Mouse (Mus musculus): ENCODE results near the gene Kif1bp.
"Not testable (repeated sequence)": the region's sequence is repeated elsewhere in the genome, so short reads cannot be mapped to it uniquely, and the experiment has no call there.

Kif1bp gene

DNA sequence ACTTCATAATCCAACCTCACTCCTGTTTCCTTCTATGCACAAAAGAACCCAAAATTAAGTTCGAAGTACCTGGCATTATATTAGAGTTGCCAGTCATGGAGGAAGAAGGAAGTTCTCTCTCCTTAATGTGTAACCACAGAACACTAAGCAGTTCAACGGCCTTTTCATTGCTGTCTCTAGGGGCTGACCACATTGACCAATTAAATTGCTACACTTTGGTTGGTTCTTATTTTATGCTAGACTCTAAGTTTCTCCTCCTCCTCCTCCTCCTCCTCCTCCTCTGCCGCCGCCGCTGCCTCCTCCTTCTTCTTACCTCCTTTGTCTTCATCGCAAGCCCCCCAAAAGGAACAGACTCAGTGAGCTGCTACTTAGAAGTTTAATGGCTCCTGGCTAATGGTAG is 66.7 kb downstream of the Kif1bp start:
- no peak for DNase-seq (ENCODE audit: low read depth, low spot score)

DNA sequence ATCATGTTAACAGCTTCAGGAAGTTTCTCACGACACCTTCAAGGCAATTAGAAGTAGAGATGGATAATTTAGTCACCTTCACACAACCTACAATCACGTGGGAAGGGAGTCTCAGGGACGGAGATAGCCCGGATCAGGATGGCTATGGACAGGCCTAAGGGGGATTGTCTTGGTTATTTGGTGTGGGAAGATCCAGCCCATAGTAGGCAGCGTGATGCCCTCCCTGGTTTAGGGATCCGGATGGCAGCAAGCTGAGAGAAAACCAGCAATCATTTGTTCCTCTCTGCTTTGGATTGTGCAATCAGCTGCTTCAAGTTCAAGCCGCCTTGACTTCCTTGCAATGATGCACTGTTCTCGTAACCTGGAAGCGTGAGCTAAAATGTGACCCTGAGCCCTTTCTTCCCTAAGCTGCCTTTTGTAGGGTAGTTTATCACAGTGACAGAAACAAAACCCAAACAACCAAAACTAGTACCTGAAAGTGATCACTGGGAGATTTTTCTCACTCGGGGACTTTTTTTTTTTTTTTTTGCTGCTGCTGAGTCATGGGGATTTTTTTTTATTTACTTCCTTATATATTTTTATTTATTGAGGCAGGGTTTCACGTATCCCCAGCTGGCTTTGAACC is 69.1 kb downstream of the Kif1bp start:
- no peak for DNase-seq (ENCODE audit: low read depth, low spot score)

DNA sequence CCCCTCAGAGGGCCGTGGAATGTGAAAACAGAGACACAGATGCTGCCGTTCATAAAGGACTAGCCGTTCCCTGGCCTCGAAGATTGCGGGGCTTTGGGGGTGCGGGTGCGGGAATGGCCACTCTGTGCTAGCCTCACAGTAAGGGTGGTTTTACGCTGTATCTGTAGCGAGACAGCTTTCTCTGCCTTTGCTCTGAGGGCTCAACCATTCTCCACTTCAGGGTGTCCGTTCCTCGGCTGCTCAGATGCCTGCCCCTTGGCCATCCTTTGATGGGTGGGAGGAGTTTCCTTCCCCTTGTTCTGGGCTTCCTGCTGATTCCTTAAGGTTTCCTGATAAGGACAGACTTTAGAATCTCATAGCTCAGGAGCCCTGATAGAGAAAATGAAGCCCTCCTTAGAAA is 69.8 kb downstream of the Kif1bp start:
- DNase-seq (ENCODE audit: low read depth, low spot score) = no peak

DNA sequence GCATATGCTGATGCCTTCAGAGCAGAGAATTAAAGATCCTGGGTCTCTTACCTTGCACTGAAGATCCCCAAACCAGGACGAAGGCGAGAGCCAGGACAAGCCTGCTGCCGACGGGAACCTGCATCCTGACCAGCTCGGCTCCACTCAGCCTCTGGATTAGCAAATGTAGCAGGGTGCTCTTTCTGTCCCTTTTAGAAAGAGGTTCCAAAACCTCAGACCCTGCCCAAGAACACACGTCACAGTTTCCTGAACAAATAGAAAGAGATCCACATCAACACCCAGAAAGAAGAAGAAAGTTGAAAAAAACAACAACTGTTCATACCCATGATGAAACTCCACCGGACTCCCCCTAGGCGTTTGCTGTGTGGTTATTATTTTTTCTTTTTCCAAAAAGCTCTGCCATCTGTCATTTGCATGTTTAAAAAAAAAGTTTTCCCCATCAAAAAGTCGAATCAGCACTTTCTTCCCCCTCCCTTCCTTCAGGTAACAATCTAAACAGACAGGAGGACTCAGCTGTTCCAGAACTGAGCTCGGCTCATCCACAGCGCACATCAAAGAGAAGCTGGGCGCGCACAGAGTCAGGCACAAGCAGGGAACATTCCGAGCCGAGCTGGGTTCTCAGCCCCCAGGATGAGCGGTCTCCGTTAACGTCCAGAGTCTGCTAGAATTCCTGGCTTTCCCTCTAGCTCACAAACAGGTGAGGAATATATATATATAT is 70.5 kb downstream of the Kif1bp start:
- no peak for DNase-seq (ENCODE audit: low read depth, low spot score)

DNA sequence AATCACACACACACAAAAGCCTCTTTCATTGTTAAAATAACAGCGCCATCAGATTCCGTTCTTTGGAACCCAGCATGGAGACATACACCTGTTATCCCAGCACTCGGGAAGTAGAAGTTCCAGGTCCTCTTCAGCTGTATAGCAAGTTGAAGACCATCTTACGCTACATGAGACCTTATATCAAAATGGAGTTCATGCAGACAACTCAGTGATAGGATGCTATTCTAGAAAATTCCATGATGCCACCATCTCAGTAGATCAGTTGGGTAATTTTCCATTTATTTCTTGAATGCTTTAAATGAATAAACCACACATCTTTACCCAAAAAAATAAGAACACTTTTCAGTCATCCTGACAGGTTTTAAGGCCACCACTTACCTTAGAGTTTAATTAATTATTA is 71.2 kb downstream of the Kif1bp start:
- no peak for DNase-seq (ENCODE audit: low read depth, low spot score)

GRCm38 (mm10) chr10:62506019-62506556 is 72.2 kb downstream of the Kif1bp start:
- no peak for DNase-seq (ENCODE audit: low read depth, low spot score)

- no peak for DNase-seq (ENCODE audit: low read depth, low spot score)
These were observed 72.9 kb downstream of the Kif1bp start for GRCm38 (mm10) chr10:62505224-62505983.

DNA sequence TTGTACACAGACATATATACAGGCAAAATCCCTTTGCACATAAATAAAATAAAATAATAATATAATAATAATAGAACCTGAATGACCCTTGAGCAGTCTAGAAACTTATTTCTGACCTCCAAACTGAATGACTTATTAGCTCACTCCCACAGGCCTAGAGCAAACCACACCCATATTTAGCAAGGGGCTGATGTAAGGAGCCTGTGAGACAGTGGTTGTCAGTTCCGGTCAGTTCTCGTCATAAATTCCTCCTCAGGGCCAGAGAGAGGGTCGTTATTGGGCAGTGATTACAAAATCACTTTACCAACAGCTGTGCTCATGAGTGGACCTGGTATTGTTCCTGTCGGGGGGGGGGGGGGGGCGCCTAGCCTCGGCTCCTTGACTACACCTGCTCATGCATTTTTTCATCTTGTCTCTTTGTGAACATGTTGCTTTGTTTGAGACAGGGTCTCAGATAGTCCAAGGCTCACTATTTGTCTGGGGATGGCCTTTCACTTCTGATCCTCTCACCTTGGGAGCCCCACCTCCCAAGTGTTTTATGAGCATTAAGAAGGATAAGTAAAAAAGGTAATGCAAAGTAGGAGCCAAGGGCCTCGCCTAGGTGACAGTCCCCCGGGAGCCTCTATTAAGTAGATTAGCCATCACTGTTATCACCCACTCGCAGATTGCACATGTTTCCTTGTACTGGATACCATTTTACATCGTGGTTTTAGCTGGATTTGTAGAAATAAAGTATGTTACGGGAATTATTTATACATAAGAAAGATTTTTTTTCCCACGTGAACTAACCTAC is 74.2 kb downstream of the Kif1bp start:
- DNase-seq (ENCODE audit: low read depth, low spot score) = no peak

- DNase-seq (ENCODE audit: low read depth, low spot score) = no peak
These were observed 74.9 kb downstream of the Kif1bp start for GRCm38 (mm10) chr10:62503353-62503752.

DNA sequence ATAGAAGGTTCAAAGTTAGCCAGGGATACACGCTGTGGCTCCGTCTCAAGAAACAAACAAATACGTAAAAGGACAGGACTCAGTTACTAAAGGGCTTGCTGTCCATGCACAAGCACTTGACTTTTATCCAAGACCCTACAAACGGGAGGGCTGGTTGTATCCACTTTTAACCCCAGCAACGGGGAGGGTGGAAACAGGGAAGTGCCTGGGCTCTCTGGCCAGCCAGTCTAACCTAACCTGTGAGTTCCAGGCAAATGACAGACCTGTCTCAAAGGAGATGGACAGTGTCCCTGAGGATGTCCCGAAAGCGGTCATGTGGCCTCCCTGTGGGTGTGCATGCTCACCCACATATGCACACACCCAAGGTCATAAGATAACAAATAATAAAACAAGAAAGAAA is 76.3 kb downstream of the Kif1bp start:
- no peak for DNase-seq (ENCODE audit: low read depth, low spot score)

DNA sequence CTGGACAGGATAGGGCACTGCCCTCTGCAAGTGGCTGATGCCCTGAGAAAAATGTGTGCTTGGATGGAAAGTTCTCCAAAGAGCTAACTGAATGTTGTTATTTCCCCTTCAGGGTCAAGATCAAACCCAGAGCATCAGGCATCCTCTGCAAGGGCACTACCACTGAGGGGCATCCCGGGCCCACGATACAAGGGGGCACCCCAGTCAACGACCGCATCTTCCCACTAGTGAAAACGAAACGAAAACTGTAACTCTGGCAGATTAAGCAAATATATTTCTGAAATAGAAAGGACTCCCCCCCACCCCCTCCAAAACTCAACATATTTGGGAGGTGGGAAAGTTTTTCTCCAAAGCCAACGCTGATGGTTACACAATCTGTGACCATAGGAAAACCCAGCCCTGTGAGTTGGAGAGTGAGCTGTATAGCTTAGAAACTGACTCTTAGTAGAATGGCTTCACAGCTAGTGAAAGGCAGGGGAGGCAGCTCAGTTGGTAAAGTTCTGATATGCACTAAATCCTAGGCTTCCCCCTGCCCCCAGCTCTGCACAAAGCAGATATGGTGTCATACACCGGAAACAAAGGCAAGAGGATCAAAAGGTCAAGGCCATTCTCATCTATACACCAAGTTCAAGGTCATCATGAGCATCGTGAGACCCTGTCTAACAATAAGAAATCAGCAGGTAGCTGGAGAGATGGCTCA is 77.2 kb downstream of the Kif1bp start:
- no peak for DNase-seq (ENCODE audit: low read depth, low spot score)

- DNase-seq (ENCODE audit: low read depth, low spot score) = no peak
These were observed 78.0 kb downstream of the Kif1bp start for GRCm38 (mm10) chr10:62500088-62500915.

DNA sequence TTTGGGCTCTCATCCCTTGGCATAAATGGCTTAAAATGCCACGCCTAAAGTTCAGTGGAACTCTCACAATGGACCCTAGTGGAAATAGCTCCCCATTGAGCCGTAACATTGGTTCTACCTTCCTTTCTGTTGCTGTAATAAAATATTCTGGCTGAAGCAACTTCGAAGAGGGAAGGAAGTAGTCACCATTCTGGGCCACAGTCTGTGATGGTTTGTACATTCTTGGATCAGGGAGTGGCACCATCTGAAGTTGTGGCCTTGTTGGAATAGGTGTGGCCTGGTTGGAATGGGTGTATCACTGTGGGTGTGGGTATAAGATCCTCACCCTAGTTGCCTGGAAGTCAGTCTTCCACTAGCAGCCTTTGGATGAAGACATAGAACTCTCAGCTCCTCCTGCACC is 86.6 kb downstream of the Kif1bp start:
- DNase-seq (ENCODE audit: low read depth, low spot score) = not testable (repeated sequence)
